Mouse (Mus musculus) brain, embryonic 18.5 days (tissue): ENCODE results near the gene Gm45783.
"Not testable (repeated sequence)": the region's sequence is repeated elsewhere in the genome, so short reads cannot be mapped to it uniquely, and the experiment has no call there.

Experiments
- DNase-seq: peaks from one replicate; pipeline ENCODE4 v3.0.0-alpha.2; 2012; ENCODE audit warnings: low read depth, low spot score

The Gm45783 gene

GRCm38 (mm10) chr7:7374431-7374830 lies at the start of gene Gm45783:
Gene Gm45783, minus strand, starts transcription at chr7:7374573.
- not testable (repeated sequence) for DNase-seq

GRCm38 (mm10) chr7:7399603-7400002 lies 25.2 kb upstream of the Gm45783 start, which contains the start of gene Vmn2r31:
Gene Vmn2r31, minus strand, starts transcription at chr7:7399703.
- DNase-seq, result not testable (repeated sequence)

GRCm38 (mm10) chr7:7337509-7337908 lies 36.9 kb downstream of the Gm45783 start, which contains the start of gene Vmn2r30:
Gene Vmn2r30, minus strand, starts transcription at chr7:7337609.
- not testable (repeated sequence) for DNase-seq

GRCm38 (mm10) chr7:7295595-7295994 lies 78.8 kb downstream of the Gm45783 start:
- no peak for DNase-seq
